Mouse (Mus musculus): Measurements from ENCODE around the gene Slx4ip. TPM values are rescaled to one million over a fixed set of nuclear protein-coding genes. Genes with fewer than 3 reads are reported as not detected.
"Not testable (repeated sequence)": the region's sequence is repeated elsewhere in the genome, so short reads cannot be mapped to it uniquely, and the experiment has no call there.

Gene Slx4ip
- polyA plus RNA-seq (2014; fragmentation: Nextera tagmentation; extraction: Ambion mirVana), result 6.8 and 7.8 TPM in 2 replicates

GRCm38 (mm10) chr2:136891068-136891950, at the start of gene Slx4ip, which contains the start of the genes AL731706.1 and Mkks:
Gene Slx4ip (plus strand): TSS chr2:136891218.
Gene AL731706.1 (minus strand): TSS chr2:136891389.
Gene Mkks (minus strand): TSS chr2:136891389.
- Histone ChIP-seq H3K9ac (ENCODE audit: low read depth, low read length) (peak within 1 kb of the TSS; percentile 64), H3K36me3 (ENCODE audit: control insufficient read depth, insufficient read depth, low read length) (no peaks in the 10 kb centered on the region), H3K9me3 (ENCODE audit: control insufficient read depth, low read length) (no peaks in the 10 kb centered on the region), H3K4me3 (ENCODE audit: low read length) (peak within 1 kb of the TSS; percentile 66), H3K27me3 (ENCODE audit: control insufficient read depth, insufficient read depth, low read length) (no peaks in the 10 kb centered on the region), H3K27ac (ENCODE audit: low read depth, low read length) (peak within 1 kb of the TSS; percentile 83), H3K4me1 (ENCODE audit: control insufficient read depth, insufficient read depth, low read length) (no peaks in the 10 kb centered on the region; the same call in 1 of the 2 replicates), H3K4me2 (replicated peaks; ENCODE audit: low read depth, low read length) (peak within 1 kb of the TSS; percentile 56)
- WGBS, result under 1% methylated on average over 49 of the region's 49 CpGs
- peak; percentile 98 for ATAC-seq (ENCODE audit: low FRiP score, low TSS enrichment)

GRCm38 (mm10) chr2:136850366-136850765, 40.7 kb upstream of the Slx4ip start:
- H3K27me3 ChIP-seq (ENCODE audit: control insufficient read depth, insufficient read depth, low read length), result no peaks in the 10 kb centered on the region
- H3K4me3 ChIP-seq (ENCODE audit: low read length), result no peak overlapping the region
- WGBS, result 69% methylated on average over 3 of the region's 3 CpGs
- no peak overlapping the region for H3K4me2 ChIP-seq (replicated peaks; ENCODE audit: low read depth, low read length)
- H3K36me3 ChIP-seq (ENCODE audit: control insufficient read depth, insufficient read depth, low read length), result no peaks in the 10 kb centered on the region
- no peaks in the 10 kb centered on the region for H3K4me1 ChIP-seq (ENCODE audit: control insufficient read depth, insufficient read depth, low read length)
- H3K27ac ChIP-seq (ENCODE audit: low read depth, low read length), result no peak overlapping the region
- no peaks in the 10 kb centered on the region for H3K9me3 ChIP-seq (ENCODE audit: control insufficient read depth, low read length)
- no peak for ATAC-seq (ENCODE audit: low FRiP score, low TSS enrichment)
- no peak overlapping the region for H3K9ac ChIP-seq (ENCODE audit: low read depth, low read length)

- no peak overlapping the region for H3K4me2 ChIP-seq (replicated peaks; ENCODE audit: low read depth, low read length)
- H3K4me3 ChIP-seq (ENCODE audit: low read length), result no peak overlapping the region
- H3K27ac ChIP-seq (ENCODE audit: low read depth, low read length), result no peak overlapping the region
- no peaks in the 10 kb centered on the region for H3K27me3 ChIP-seq (ENCODE audit: control insufficient read depth, insufficient read depth, low read length)
- no peaks in the 10 kb centered on the region for H3K36me3 ChIP-seq (ENCODE audit: control insufficient read depth, insufficient read depth, low read length)
- no peak overlapping the region for H3K9ac ChIP-seq (ENCODE audit: low read depth, low read length)
- ATAC-seq (ENCODE audit: low FRiP score, low TSS enrichment), result no peak
- no peaks in the 10 kb centered on the region for H3K4me1 ChIP-seq (ENCODE audit: control insufficient read depth, insufficient read depth, low read length)
- H3K9me3 ChIP-seq (ENCODE audit: control insufficient read depth, low read length), result no peaks in the 10 kb centered on the region
- WGBS, result 65% methylated on average over 5 of the region's 5 CpGs
Observed at GRCm38 (mm10) chr2:136854543-136855388, 36.3 kb upstream of the Slx4ip start.

- WGBS, result 93% methylated on average over 2 of the region's 2 CpGs
- Histone ChIP-seq H3K4me1 (ENCODE audit: control insufficient read depth, insufficient read depth, low read length) (no peaks in the 10 kb centered on the region), H3K4me3 (ENCODE audit: low read length) (no peak within 1 kb of the TSS), H3K9me3 (ENCODE audit: control insufficient read depth, low read length) (no peaks in the 10 kb centered on the region), H3K9ac (ENCODE audit: low read depth, low read length) (no peak within 1 kb of the TSS), H3K27ac (ENCODE audit: low read depth, low read length) (no peak within 1 kb of the TSS), H3K27me3 (ENCODE audit: control insufficient read depth, insufficient read depth, low read length) (no peaks in the 10 kb centered on the region), H3K4me2 (replicated peaks; ENCODE audit: low read depth, low read length) (no peak within 1 kb of the TSS), H3K36me3 (ENCODE audit: control insufficient read depth, insufficient read depth, low read length) (peaks cover 39% of the 10 kb centered on the region)
- no peak for ATAC-seq (ENCODE audit: low FRiP score, low TSS enrichment)
Observed at GRCm38 (mm10) chr2:136885579-136885978, 5.4 kb upstream of the Slx4ip start, which contains the start of gene AL731706.2. Gene AL731706.2 (minus strand): TSS chr2:136885679.

- H3K4me3 ChIP-seq (ENCODE audit: low read length), result no peak overlapping the region
- no peaks in the 10 kb centered on the region for H3K4me1 ChIP-seq (ENCODE audit: control insufficient read depth, insufficient read depth, low read length)
- H3K9ac ChIP-seq (ENCODE audit: low read depth, low read length), result no peak overlapping the region
- WGBS, result 66% methylated on average over 4 of the region's 4 CpGs
- no peak for ATAC-seq (ENCODE audit: low FRiP score, low TSS enrichment)
- H3K27ac ChIP-seq (ENCODE audit: low read depth, low read length), result no peak overlapping the region
- H3K27me3 ChIP-seq (ENCODE audit: control insufficient read depth, insufficient read depth, low read length), result no peaks in the 10 kb centered on the region
- no peak overlapping the region for H3K4me2 ChIP-seq (replicated peaks; ENCODE audit: low read depth, low read length)
- H3K36me3 ChIP-seq (ENCODE audit: control insufficient read depth, insufficient read depth, low read length), result peaks cover 29% of the 10 kb centered on the region; the same call in 1 of the 2 replicates
- no peaks in the 10 kb centered on the region for H3K9me3 ChIP-seq (ENCODE audit: control insufficient read depth, low read length)
Observed at GRCm38 (mm10) chr2:136886846-136887245, 4.2 kb upstream of the Slx4ip start.

- peak overlapping the region; percentile 66 for H3K4me3 ChIP-seq (ENCODE audit: low read length)
- H3K36me3 ChIP-seq (ENCODE audit: control insufficient read depth, insufficient read depth, low read length); H3K4me1 ChIP-seq (ENCODE audit: control insufficient read depth, insufficient read depth, low read length); H3K9me3 ChIP-seq (ENCODE audit: control insufficient read depth, low read length); H3K27me3 ChIP-seq (ENCODE audit: control insufficient read depth, insufficient read depth, low read length): not testable (repeated sequence)
- peak overlapping the region; percentile 64 for H3K9ac ChIP-seq (ENCODE audit: low read depth, low read length)
- peak overlapping the region; percentile 35 for H3K4me2 ChIP-seq (replicated peaks; ENCODE audit: low read depth, low read length)
- peak overlapping the region; percentile 83 for H3K27ac ChIP-seq (ENCODE audit: low read depth, low read length)
- peak; percentile 68 for ATAC-seq (ENCODE audit: low FRiP score, low TSS enrichment)
- 6% methylated on average over 15 of the region's 15 CpGs for WGBS
Observed at GRCm38 (mm10) chr2:136890716-136891067, 326 bp upstream of the Slx4ip start.

GRCm38 (mm10) chr2:136891951-136892371, 943 bp downstream of the Slx4ip start:
- H3K9me3 ChIP-seq (ENCODE audit: control insufficient read depth, low read length), result no peaks in the 10 kb centered on the region
- peak overlapping the region; percentile 53 for H3K9ac ChIP-seq (ENCODE audit: low read depth, low read length)
- H3K27me3 ChIP-seq (ENCODE audit: control insufficient read depth, insufficient read depth, low read length), result no peaks in the 10 kb centered on the region
- H3K4me3 ChIP-seq (ENCODE audit: low read length), result peak overlapping the region; percentile 66
- H3K4me2 ChIP-seq (replicated peaks; ENCODE audit: low read depth, low read length), result peak overlapping the region; percentile 56
- H3K27ac ChIP-seq (ENCODE audit: low read depth, low read length), result peak overlapping the region; percentile 53; the same call in 1 of the 2 replicates
- H3K36me3 ChIP-seq (ENCODE audit: control insufficient read depth, insufficient read depth, low read length), result no peaks in the 10 kb centered on the region
- WGBS, result 0% methylated on average over 23 of the region's 23 CpGs
- peak; percentile 83 for ATAC-seq (ENCODE audit: low FRiP score, low TSS enrichment)
- no peaks in the 10 kb centered on the region; the same call in 1 of the 2 replicates for H3K4me1 ChIP-seq (ENCODE audit: control insufficient read depth, insufficient read depth, low read length)

GRCm38 (mm10) chr2:136894494-136894893, 3.5 kb downstream of the Slx4ip start:
- 93% methylated on average over 2 of the region's 2 CpGs for WGBS
- ATAC-seq (ENCODE audit: low FRiP score, low TSS enrichment), result no peak
- H3K36me3 ChIP-seq (ENCODE audit: control insufficient read depth, insufficient read depth, low read length), result no peaks in the 10 kb centered on the region
- no peaks in the 10 kb centered on the region; the same call in 1 of the 2 replicates for H3K4me1 ChIP-seq (ENCODE audit: control insufficient read depth, insufficient read depth, low read length)
- H3K4me2 ChIP-seq (replicated peaks; ENCODE audit: low read depth, low read length), result no peak overlapping the region
- no peak overlapping the region for H3K4me3 ChIP-seq (ENCODE audit: low read length)
- no peak overlapping the region for H3K27ac ChIP-seq (ENCODE audit: low read depth, low read length)
- H3K9ac ChIP-seq (ENCODE audit: low read depth, low read length), result no peak overlapping the region
- H3K9me3 ChIP-seq (ENCODE audit: control insufficient read depth, low read length), result no peaks in the 10 kb centered on the region
- H3K27me3 ChIP-seq (ENCODE audit: control insufficient read depth, insufficient read depth, low read length), result no peaks in the 10 kb centered on the region

Measured in kidney, embryonic 14.5 days (tissue).